Mouse (Mus musculus) embryonic fibroblast, embryonic 13.5 days (primary cell): ENCODE data around the gene Slc29a1.

Experiments used
- CTCF ChIP-seq: IDR thresholded peaks from 2 replicates; pipeline ENCODE4 v1.5.1; 2011; ENCODE audit warnings: mild to moderate bottlenecking, control low read depth, low read length, moderate library complexity, borderline replicate concordance; ENCODE audit not compliant: insufficient read depth
- POLR2A ChIP-seq: IDR thresholded peaks from 2 replicates; pipeline ENCODE4 v1.6.1; 2011; ENCODE audit warnings: low read depth, mild to moderate bottlenecking, control low read depth, low read length, moderate library complexity

GRCm38 (mm10) chr17:45573087-45573779 is 26.2 kb downstream of the Slc29a1 start, which contains the start of gene Hsp90ab1:
- no peak for TF ChIP-seq CTCF
- peak; percentile 99 for TF ChIP-seq POLR2A
